Mouse (Mus musculus): Measurements from ENCODE around the gene Aff4.

Aff4 gene

GRCm38 (mm10) chr11:53428716-53429057 is 78.1 kb downstream of the Aff4 start:
- DNase-seq (ENCODE audit: low read depth): no peak

GRCm38 (mm10) chr11:53429182-53429581 is 78.5 kb downstream of the Aff4 start:
- no peak for DNase-seq (ENCODE audit: low read depth)

- DNase-seq (ENCODE audit: low read depth): peak; percentile 22
These were observed 79.7 kb downstream of the Aff4 start for GRCm38 (mm10) chr11:53430300-53430669.

GRCm38 (mm10) chr11:53430670-53431346 is 80.2 kb downstream of the Aff4 start, which contains the start of the genes Uqcrq and Gdf9:
Gene Uqcrq, minus strand, starts transcription at chr11:53430831.
Gene Gdf9, plus strand, starts transcription at chr11:53431023.
- DNase-seq (ENCODE audit: low read depth): peak; percentile 99

- DNase-seq (ENCODE audit: low read depth): no peak
These were observed 80.9 kb downstream of the Aff4 start for GRCm38 (mm10) chr11:53431347-53432056.

- DNase-seq (ENCODE audit: low read depth): no peak
These were observed 82.4 kb downstream of the Aff4 start for GRCm38 (mm10) chr11:53433057-53433456.

- no peak for DNase-seq (ENCODE audit: low read depth)
These were observed 84.9 kb downstream of the Aff4 start for GRCm38 (mm10) chr11:53435504-53435903.

- no peak for DNase-seq (ENCODE audit: low read depth)
These were observed 85.7 kb downstream of the Aff4 start for GRCm38 (mm10) chr11:53436338-53436737.

GRCm38 (mm10) chr11:53441921-53442320 is 91.3 kb downstream of the Aff4 start:
- DNase-seq (ENCODE audit: low read depth): no peak

GRCm38 (mm10) chr11:53443861-53444260 is 93.2 kb downstream of the Aff4 start:
- no peak for DNase-seq (ENCODE audit: low read depth)

- no peak for DNase-seq (ENCODE audit: low read depth)
These were observed 94.9 kb downstream of the Aff4 start for GRCm38 (mm10) chr11:53445562-53445961.

GRCm38 (mm10) chr11:53446183-53446582 is 95.5 kb downstream of the Aff4 start:
- no peak for DNase-seq (ENCODE audit: low read depth)

GRCm38 (mm10) chr11:53447996-53448395 is 97.4 kb downstream of the Aff4 start:
- DNase-seq (ENCODE audit: low read depth): no peak

- no peak for DNase-seq (ENCODE audit: low read depth)
These were observed 97.9 kb downstream of the Aff4 start for GRCm38 (mm10) chr11:53448529-53448928.

GRCm38 (mm10) chr11:53450070-53450705 is 99.6 kb downstream of the Aff4 start:
- no peak for DNase-seq (ENCODE audit: low read depth)

- no peak for DNase-seq (ENCODE audit: low read depth)
These were observed 100.7 kb downstream of the Aff4 start for GRCm38 (mm10) chr11:53451361-53451760.

- no peak for DNase-seq (ENCODE audit: low read depth)
These were observed 101.8 kb downstream of the Aff4 start for GRCm38 (mm10) chr11:53452396-53452795.

GRCm38 (mm10) chr11:53453031-53453430 is 102.4 kb downstream of the Aff4 start:
- no peak for DNase-seq (ENCODE audit: low read depth)

GRCm38 (mm10) chr11:53456474-53457371 is 106.1 kb downstream of the Aff4 start, which contains the start of the genes Gm10447 and Shroom1:
Gene Gm10447, minus strand, starts transcription at chr11:53457110.
Gene Shroom1, plus strand, starts transcription at chr11:53457205.
- no peak for DNase-seq (ENCODE audit: low read depth)

GRCm38 (mm10) chr11:53457372-53457954 is 106.8 kb downstream of the Aff4 start:
- no peak for DNase-seq (ENCODE audit: low read depth)

- DNase-seq (ENCODE audit: low read depth): no peak
These were observed 108.4 kb downstream of the Aff4 start for GRCm38 (mm10) chr11:53458996-53459395.

- DNase-seq (ENCODE audit: low read depth): no peak
These were observed 109.6 kb downstream of the Aff4 start for GRCm38 (mm10) chr11:53460192-53460591.

Measured in c-Kit-positive CD71-negative TER-119-negative erythroid progenitor cells, embryonic 14.5 days (primary cell).